Mouse (Mus musculus) forebrain, embryonic 13.5 days (tissue): ENCODE measurements at regions not wholly inside any gene's neighbourhood (a gene's known extent, or its start where the extent isn't known, plus 50 kb on each side); places are given as distances from the start of the nearest gene placed in this dataset.

ENCODE experiments used
- ATAC-seq: fragments of 200-750 bp; cut with Nextera tagmentation; 2 replicates; pipeline ENCODE4 v1.8.0; 2017
- H3K27ac ChIP-seq: fragments of 300-500 bp; sonication (generic); 2 replicates; pipeline ENCODE4 v1.5.1; 2015; ENCODE audit warnings: inconsistent platforms, mild to moderate bottlenecking, moderate library complexity
- H3K27me3 ChIP-seq: fragments of 300-500 bp; sonication (generic); 2 replicates; pipeline ENCODE4 v1.6.1; 2015; ENCODE audit warnings: mild to moderate bottlenecking, inconsistent platforms
- H3K36me3 ChIP-seq: fragments of 300-500 bp; sonication (generic); 2 replicates; pipeline ENCODE4 v1.6.1; 2015; ENCODE audit warnings: mild to moderate bottlenecking, inconsistent platforms; ENCODE audit not compliant: poor library complexity, severe bottlenecking
- H3K4me1 ChIP-seq: fragments of 300-500 bp; sonication (generic); 2 replicates; pipeline ENCODE4 v1.6.1; 2015; ENCODE audit warnings: inconsistent platforms
- H3K4me2 ChIP-seq: fragments of 300-500 bp; sonication (generic); 2 replicates; pipeline ENCODE4 v1.6.1; 2015; ENCODE audit warnings: inconsistent platforms, mild to moderate bottlenecking, moderate library complexity
- H3K4me3 ChIP-seq: fragments of 300-500 bp; sonication (generic); 2 replicates; pipeline ENCODE4 v1.5.1; 2015; ENCODE audit warnings: mild to moderate bottlenecking, inconsistent platforms
- H3K9ac ChIP-seq: fragments of 300-500 bp; sonication (generic); 2 replicates; pipeline ENCODE4 v1.6.1; 2015; ENCODE audit warnings: mild to moderate bottlenecking, inconsistent platforms
- H3K9me3 ChIP-seq: fragments of 300-500 bp; sonication (generic); replicated peaks from 2 replicates; pipeline ENCODE4 v1.6.1; 2016; ENCODE audit warnings: inconsistent platforms
- WGBS: fragments of 180-500 bp; shearing (Covaris S2); methylation state at CpG from one replicate; pipeline ENCODE4 v1.1.7; 2015; 5-methylcytosine and 5-hydroxymethylcytosine counted together

GRCm38 (mm10) chr15:68714337-68714736 is 2213.6 kb upstream of the Lrrc6 start:
- Histone ChIP-seq H3K4me3 (no peak overlapping the region), H3K27me3 (no peaks in the 10 kb centered on the region), H3K27ac (no peak overlapping the region), H3K4me1 (no peaks in the 10 kb centered on the region), H3K9ac (no peak overlapping the region), H3K4me2 (no peak overlapping the region), H3K36me3 (no peaks in the 10 kb centered on the region), H3K9me3 (no peaks in the 10 kb centered on the region)
- ATAC-seq, result no peak
- WGBS, result 90% methylated on average over 4 of the region's 4 CpGs

GRCm38 (mm10) chr15:68707306-68707705 is 2206.6 kb upstream of the Lrrc6 start:
- WGBS, result 81% methylated on average over 3 of the region's 3 CpGs
- no peak overlapping the region for H3K27ac ChIP-seq

GRCm38 (mm10) chr15:68695041-68695650 is 2194.4 kb upstream of the Lrrc6 start:
- no peak overlapping the region for H3K4me2 ChIP-seq
- no peaks in the 10 kb centered on the region for H3K36me3 ChIP-seq
- WGBS, result 53% methylated on average over 5 of the region's 5 CpGs
- no peaks in the 10 kb centered on the region for H3K27me3 ChIP-seq
- no peak overlapping the region for H3K9ac ChIP-seq
- no peak overlapping the region for H3K27ac ChIP-seq
- H3K4me1 ChIP-seq, result no peaks in the 10 kb centered on the region
- no peak overlapping the region for H3K4me3 ChIP-seq
- H3K9me3 ChIP-seq, result no peaks in the 10 kb centered on the region
- 0 out of 2 replicates have a peak, but pooled peaks have one; percentile 27 for ATAC-seq

More at GRCm38 (mm10) chr15:68707306-68707705, 2206.6 kb upstream of the Lrrc6 start:
- H3K4me3 ChIP-seq, result no peak overlapping the region
- no peak overlapping the region for H3K9ac ChIP-seq
- no peaks in the 10 kb centered on the region for H3K27me3 ChIP-seq
- no peaks in the 10 kb centered on the region for H3K36me3 ChIP-seq
- no peak overlapping the region for H3K4me2 ChIP-seq
- no peak for ATAC-seq
- H3K9me3 ChIP-seq, result no peaks in the 10 kb centered on the region
- no peaks in the 10 kb centered on the region for H3K4me1 ChIP-seq

GRCm38 (mm10) chr15:68667462-68667861 is 2166.8 kb upstream of the Lrrc6 start:
- no peak overlapping the region for H3K9ac ChIP-seq
- WGBS, result 79% methylated on average over 1 of the region's 1 CpGs
- H3K36me3 ChIP-seq, result no peaks in the 10 kb centered on the region
- H3K4me1 ChIP-seq, result no peaks in the 10 kb centered on the region
- no peaks in the 10 kb centered on the region for H3K27me3 ChIP-seq
- H3K4me3 ChIP-seq, result no peak overlapping the region
- 0 out of 2 replicates have a peak, but pooled peaks have one; percentile 24 for ATAC-seq
- no peaks in the 10 kb centered on the region for H3K9me3 ChIP-seq
- no peak overlapping the region for H3K27ac ChIP-seq
- H3K4me2 ChIP-seq, result no peak overlapping the region

GRCm38 (mm10) chr15:68665331-68665730 is 2164.6 kb upstream of the Lrrc6 start:
- Histone ChIP-seq H3K4me1 (no peaks in the 10 kb centered on the region), H3K36me3 (no peaks in the 10 kb centered on the region), H3K4me3 (no peak overlapping the region), H3K27ac (no peak overlapping the region), H3K27me3 (no peaks in the 10 kb centered on the region), H3K9ac (no peak overlapping the region), H3K4me2 (no peak overlapping the region), H3K9me3 (no peaks in the 10 kb centered on the region)
- no peak for ATAC-seq

GRCm38 (mm10) chr15:68656722-68657121 is 2156.0 kb upstream of the Lrrc6 start:
- no peak overlapping the region for H3K9ac ChIP-seq
- no peaks in the 10 kb centered on the region for H3K36me3 ChIP-seq
- H3K4me3 ChIP-seq, result no peak overlapping the region
- H3K27me3 ChIP-seq, result no peaks in the 10 kb centered on the region
- H3K9me3 ChIP-seq, result no peaks in the 10 kb centered on the region
- H3K4me1 ChIP-seq, result no peaks in the 10 kb centered on the region
- 67% methylated on average over 6 of the region's 6 CpGs for WGBS
- no peak overlapping the region for H3K27ac ChIP-seq
- no peak for ATAC-seq
- no peak overlapping the region for H3K4me2 ChIP-seq

- WGBS, result 95% methylated on average over 3 of the region's 3 CpGs
- Histone ChIP-seq H3K9me3 (no peaks in the 10 kb centered on the region), H3K27ac (no peak overlapping the region), H3K9ac (no peak overlapping the region), H3K4me2 (no peak overlapping the region), H3K4me1 (0 out of 2 replicates have a peak, but pooled peaks cover 2% of the 10 kb centered on the region), H3K36me3 (no peaks in the 10 kb centered on the region), H3K27me3 (no peaks in the 10 kb centered on the region), H3K4me3 (no peak overlapping the region)
- ATAC-seq, result no peak
These were observed 2154.3 kb upstream of the Lrrc6 start for GRCm38 (mm10) chr15:68655046-68655445.

- Histone ChIP-seq H3K27ac (no peak overlapping the region), H3K9ac (no peak overlapping the region), H3K36me3 (no peaks in the 10 kb centered on the region), H3K27me3 (no peaks in the 10 kb centered on the region), H3K4me1 (0 out of 2 replicates have a peak, but pooled peaks cover 5% of the 10 kb centered on the region), H3K9me3 (no peaks in the 10 kb centered on the region), H3K4me3 (no peak overlapping the region), H3K4me2 (no peak overlapping the region)
- ATAC-seq, result 0 out of 2 replicates have a peak, but pooled peaks have one; percentile 19
- WGBS, result 82% methylated on average over 2 of the region's 2 CpGs
These were observed 2149.9 kb upstream of the Lrrc6 start for GRCm38 (mm10) chr15:68650609-68651008.

- Histone ChIP-seq H3K9me3 (no peaks in the 10 kb centered on the region), H3K36me3 (no peaks in the 10 kb centered on the region), H3K27me3 (no peaks in the 10 kb centered on the region), H3K4me2 (no peak overlapping the region), H3K27ac (no peak overlapping the region), H3K4me1 (0 out of 2 replicates have a peak, but pooled peaks cover 5% of the 10 kb centered on the region), H3K4me3 (no peak overlapping the region), H3K9ac (no peak overlapping the region)
- peak; percentile 33; the same call in 1 of the 2 replicates for ATAC-seq
- WGBS, result 44% methylated on average over 3 of the region's 3 CpGs
These were observed 2149.3 kb upstream of the Lrrc6 start for GRCm38 (mm10) chr15:68650033-68650432.

GRCm38 (mm10) chr15:68646865-68647264 is 2146.2 kb upstream of the Lrrc6 start:
- no peaks in the 10 kb centered on the region for H3K9me3 ChIP-seq
- ATAC-seq, result no peak
- H3K4me3 ChIP-seq, result no peak overlapping the region
- 76% methylated on average over 3 of the region's 3 CpGs for WGBS
- no peak overlapping the region for H3K27ac ChIP-seq
- H3K4me2 ChIP-seq, result no peak overlapping the region
- no peaks in the 10 kb centered on the region for H3K36me3 ChIP-seq
- no peaks in the 10 kb centered on the region for H3K27me3 ChIP-seq
- 0 out of 2 replicates have a peak, but pooled peaks cover 5% of the 10 kb centered on the region for H3K4me1 ChIP-seq
- H3K9ac ChIP-seq, result no peak overlapping the region

- H3K36me3 ChIP-seq, result no peaks in the 10 kb centered on the region
- H3K9ac ChIP-seq, result no peak overlapping the region
- H3K4me3 ChIP-seq, result no peak overlapping the region
- ATAC-seq, result no peak
- WGBS, result 92% methylated on average over 1 of the region's 1 CpGs
- no peaks in the 10 kb centered on the region for H3K9me3 ChIP-seq
- H3K27me3 ChIP-seq, result no peaks in the 10 kb centered on the region
- H3K4me2 ChIP-seq, result no peak overlapping the region
- no peak overlapping the region for H3K27ac ChIP-seq
- H3K4me1 ChIP-seq, result 0 out of 2 replicates have a peak, but pooled peaks cover 2% of the 10 kb centered on the region
These were observed 2144.2 kb upstream of the Lrrc6 start for GRCm38 (mm10) chr15:68644862-68645261.

- ATAC-seq, result no peak
- H3K36me3 ChIP-seq, result no peaks in the 10 kb centered on the region
- no peak overlapping the region for H3K27ac ChIP-seq
- no peaks in the 10 kb centered on the region for H3K27me3 ChIP-seq
- H3K4me3 ChIP-seq, result no peak overlapping the region
- no peaks in the 10 kb centered on the region for H3K4me1 ChIP-seq
- no peak overlapping the region for H3K9ac ChIP-seq
- no peak overlapping the region for H3K4me2 ChIP-seq
- no peaks in the 10 kb centered on the region for H3K9me3 ChIP-seq
These were observed 2134.9 kb upstream of the Lrrc6 start for GRCm38 (mm10) chr15:68635633-68636032.

- Histone ChIP-seq H3K27ac (no peak overlapping the region), H3K9me3 (no peaks in the 10 kb centered on the region), H3K36me3 (no peaks in the 10 kb centered on the region), H3K9ac (no peak overlapping the region), H3K4me3 (no peak overlapping the region), H3K4me2 (no peak overlapping the region), H3K27me3 (no peaks in the 10 kb centered on the region), H3K4me1 (no peaks in the 10 kb centered on the region)
- ATAC-seq, result no peak
- 63% methylated on average over 4 of the region's 4 CpGs for WGBS
These were observed 2126.3 kb upstream of the Lrrc6 start for GRCm38 (mm10) chr15:68626976-68627375.
